Mouse (Mus musculus): ENCODE data around the gene Zfp638.

GRCm38 (mm10) chr6:84021990-84022389, 155.1 kb downstream of the Zfp638 start:
- TF ChIP-seq POLR2A (IDR thresholded peaks at IDR 0.05; ENCODE audit: extremely low read depth, insufficient read depth, low read length) = no peak
- no peak for TF ChIP-seq CTCF (IDR thresholded peaks at IDR 0.05; ENCODE audit: low read depth, low read length)

Measured in liver, adult 2 months (tissue).